Mouse (Mus musculus): ENCODE measurements at regions not wholly inside any gene's neighbourhood (a gene's known extent, or its start where the extent isn't known, plus 50 kb on each side); places are given as distances from the start of the nearest gene placed in this dataset.
"Not testable (repeated sequence)": the region's sequence is repeated elsewhere in the genome, so short reads cannot be mapped to it uniquely, and the experiment has no call there.

- DNase-seq (ENCODE audit: low read depth, low spot score), result no peak
Measured at GRCm38 (mm10) chr3:21860915-21861635, 215.4 kb upstream of the Tbl1xr1 start.

DNA sequence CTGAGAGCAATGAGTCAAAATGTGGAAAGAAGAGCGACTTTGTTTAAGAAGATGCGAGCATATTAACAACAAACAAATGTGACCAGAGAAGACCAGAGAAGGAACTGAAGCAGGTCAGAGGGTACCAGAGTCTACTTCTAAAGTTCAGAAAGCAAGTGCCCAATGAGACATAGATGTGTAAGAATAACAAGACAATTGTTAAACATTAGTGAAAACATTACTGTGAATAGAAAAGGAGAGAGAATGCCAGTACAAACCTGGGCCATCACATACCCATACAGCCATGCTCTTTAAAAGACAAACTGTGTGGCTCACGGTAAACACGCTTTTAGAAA is 214.8 kb upstream of the Tbl1xr1 start:
- no peak for DNase-seq (ENCODE audit: low read depth, low spot score)

- DNase-seq (ENCODE audit: low read depth, low spot score), result no peak
Measured at GRCm38 (mm10) chr3:21864391-21864790, 212.1 kb upstream of the Tbl1xr1 start.

- DNase-seq (ENCODE audit: low read depth, low spot score), result no peak
Measured at GRCm38 (mm10) chr3:21865856-21866255, 210.6 kb upstream of the Tbl1xr1 start.

- DNase-seq (ENCODE audit: low read depth, low spot score), result no peak
Measured at GRCm38 (mm10) chr3:21878396-21878795, 198.1 kb upstream of the Tbl1xr1 start.

- no peak for DNase-seq (ENCODE audit: low read depth, low spot score)
Measured at GRCm38 (mm10) chr3:21884216-21884615, 192.2 kb upstream of the Tbl1xr1 start.

DNA sequence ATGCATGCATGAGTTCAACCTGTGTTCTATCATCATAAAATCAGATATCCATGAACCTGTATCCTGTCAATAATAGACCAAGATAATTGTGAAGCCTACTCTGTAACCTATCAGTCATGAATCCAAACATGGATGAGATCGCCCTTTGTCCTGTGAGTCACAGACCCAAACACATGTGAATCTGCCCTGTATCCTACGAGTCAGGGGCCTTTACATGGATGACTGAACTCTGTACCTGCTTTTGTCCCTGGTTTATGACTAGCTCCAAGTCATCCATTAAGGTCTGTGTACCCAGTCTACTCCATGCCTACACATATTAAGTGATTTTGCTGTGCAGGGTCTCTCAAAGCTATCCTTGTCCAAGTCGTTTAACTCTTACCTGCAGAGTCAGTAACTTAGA is 187.7 kb upstream of the Tbl1xr1 start:
- DNase-seq (ENCODE audit: low read depth, low spot score), result no peak

GRCm38 (mm10) chr3:21891819-21892480 is 184.5 kb upstream of the Tbl1xr1 start:
- no peak for DNase-seq (ENCODE audit: low read depth, low spot score)

DNA sequence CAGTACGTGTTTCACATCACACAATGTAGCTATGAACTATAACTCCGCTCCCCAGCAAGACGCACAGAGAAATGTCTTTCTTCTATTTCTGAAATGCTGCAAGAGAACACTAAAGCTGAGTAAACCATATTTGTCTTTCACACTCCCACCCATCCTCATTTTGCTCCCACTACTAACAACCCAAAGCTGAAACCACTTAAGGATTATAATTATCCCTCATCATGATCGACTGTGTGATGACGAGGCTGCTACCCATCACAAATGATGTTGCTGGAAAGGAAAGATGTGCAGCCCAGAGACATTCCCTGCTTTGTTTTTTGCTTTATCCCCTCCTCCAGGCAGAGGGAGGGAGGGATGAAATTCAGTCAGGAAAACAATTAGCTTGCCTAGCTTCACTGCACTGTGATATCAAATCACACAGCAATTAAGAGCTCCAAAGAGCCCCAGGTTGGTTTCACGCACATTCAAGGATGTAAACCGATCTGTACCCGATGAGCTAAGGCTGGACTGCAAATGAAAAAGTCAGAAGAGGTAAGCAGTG is 183.5 kb upstream of the Tbl1xr1 start:
- no peak for DNase-seq (ENCODE audit: low read depth, low spot score)

DNA sequence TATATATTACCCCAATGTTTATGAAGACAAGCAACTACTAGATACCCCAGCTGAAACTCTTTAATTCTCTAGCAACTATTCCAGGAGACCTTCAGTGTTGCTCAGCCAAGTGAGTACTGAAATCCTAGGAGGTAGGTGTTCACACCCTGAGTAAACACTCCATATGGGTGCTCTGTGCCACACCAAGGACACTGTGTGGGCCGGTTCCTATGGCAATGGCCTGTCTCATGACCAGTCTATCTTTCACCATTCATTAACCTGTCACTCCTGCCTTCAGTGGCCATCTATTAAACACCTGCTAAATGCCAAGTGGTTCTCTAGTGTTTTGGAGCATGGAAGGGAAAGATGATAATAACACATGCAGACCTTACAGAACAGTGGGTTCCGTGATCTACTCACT is 180.9 kb upstream of the Tbl1xr1 start:
- no peak for DNase-seq (ENCODE audit: low read depth, low spot score)

DNA sequence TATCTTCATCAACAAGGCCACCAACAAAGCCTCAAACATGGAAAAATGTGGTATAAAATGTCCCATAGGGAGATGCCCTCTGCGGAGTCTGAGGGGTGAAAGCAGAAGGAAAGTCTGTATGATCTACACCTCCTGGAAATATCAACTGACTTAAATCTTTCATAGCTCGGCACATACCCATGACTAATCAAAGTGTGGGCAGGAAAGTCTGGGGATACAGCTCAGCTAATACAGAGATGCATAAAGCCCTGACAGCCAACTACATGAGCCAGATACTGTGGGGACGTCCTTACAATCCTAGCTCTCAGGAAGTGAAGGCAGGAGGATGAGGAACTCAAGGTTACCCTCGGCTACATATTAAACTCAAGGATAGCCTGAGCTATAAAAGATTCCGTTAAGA is 178.2 kb upstream of the Tbl1xr1 start:
- no peak for DNase-seq (ENCODE audit: low read depth, low spot score)

DNA sequence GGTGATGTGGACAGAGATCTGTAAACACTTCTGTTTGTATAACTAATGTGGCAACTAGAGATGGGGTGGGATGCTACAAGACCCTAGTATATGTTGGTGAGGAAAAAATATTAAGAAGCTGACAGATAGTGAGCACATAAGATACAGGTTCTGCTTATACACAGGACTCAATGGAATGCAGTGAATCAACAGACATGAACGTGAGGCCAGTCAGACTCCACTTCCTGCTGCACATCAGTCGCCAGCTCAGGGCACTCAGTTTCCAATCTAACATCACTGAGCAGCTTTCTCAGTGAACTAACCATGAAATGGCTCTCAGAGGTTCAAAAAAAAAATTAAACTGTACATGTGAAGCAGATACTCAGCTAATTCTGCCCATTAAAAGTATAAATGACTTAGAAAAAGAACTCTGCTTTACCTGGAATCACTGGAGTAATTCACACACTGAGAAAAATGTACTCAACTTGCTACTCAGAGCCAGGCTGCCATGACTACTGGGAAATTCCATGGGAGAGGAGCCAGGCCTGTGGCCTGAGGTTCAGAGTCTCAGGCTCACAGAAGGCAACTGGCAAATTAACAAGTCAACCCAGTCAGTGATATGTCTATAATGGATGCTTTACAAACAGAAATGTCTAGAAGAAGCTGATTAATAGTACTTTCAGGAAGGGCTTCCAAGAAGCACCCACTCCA is 170.9 kb upstream of the Tbl1xr1 start:
- DNase-seq (ENCODE audit: low read depth, low spot score), result no peak

DNA sequence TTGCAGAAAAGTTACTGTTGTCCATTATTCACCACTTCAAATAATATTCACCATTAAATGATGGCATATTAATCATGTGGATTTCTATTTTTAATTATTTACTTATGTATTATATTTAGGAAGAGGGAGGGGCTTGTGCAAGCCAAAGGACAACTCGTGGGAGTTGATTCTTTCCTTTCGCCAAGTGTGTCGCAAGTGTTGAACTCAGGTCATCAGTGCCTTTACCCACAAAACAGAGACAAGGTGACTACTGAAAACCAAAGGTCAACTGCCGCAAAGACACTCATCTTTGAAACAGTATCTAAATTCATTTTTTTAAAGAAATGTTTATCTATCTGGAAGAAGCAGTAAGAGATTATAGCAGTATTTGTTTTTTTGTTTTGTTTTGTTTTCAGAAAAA is 167.6 kb upstream of the Tbl1xr1 start:
- no peak for DNase-seq (ENCODE audit: low read depth, low spot score)

DNA sequence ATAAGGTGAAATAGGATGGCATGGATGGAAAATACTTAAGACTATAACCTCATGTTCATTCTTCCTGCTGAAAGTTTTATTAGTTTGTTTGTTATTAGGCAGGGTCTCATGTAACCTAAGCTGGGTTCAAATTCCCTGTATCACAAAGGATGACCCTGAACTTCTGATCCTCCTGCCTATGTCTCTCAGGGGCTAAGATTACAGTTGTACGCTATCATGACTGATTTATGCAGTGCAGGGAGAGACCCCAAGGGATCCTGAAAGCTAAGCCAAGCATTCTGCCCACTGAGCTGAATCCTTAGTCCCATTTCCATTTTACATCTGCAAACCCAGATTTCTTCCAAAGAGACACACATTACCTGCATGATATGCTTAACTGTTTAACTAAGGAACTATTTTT is 166.4 kb upstream of the Tbl1xr1 start:
- DNase-seq (ENCODE audit: low read depth, low spot score), result no peak

GRCm38 (mm10) chr3:21911071-21911470 is 165.4 kb upstream of the Tbl1xr1 start:
- no peak for DNase-seq (ENCODE audit: low read depth, low spot score)

GRCm38 (mm10) chr3:21917228-21917910 is 159.1 kb upstream of the Tbl1xr1 start:
- DNase-seq (ENCODE audit: low read depth, low spot score), result peak; percentile 53

DNA sequence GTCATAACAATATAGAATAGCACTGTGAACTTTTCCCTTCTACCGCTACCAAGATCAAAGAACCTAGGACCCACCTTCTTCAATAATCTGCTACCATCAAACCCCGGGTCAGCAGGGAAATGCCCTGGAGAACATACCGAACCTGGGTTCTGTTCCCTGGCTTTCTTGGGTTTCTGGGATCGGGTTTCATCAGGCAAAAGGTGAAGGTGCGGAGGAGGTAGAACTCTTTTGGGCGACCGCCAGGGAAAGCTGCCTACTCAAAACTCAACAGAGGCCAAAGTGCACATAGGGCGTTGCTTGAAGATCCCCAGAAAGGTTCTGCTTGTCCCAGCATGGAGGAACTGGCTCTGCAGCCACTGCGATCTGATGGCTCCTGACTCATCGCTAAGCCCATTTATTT is 158.0 kb upstream of the Tbl1xr1 start:
- no peak for DNase-seq (ENCODE audit: low read depth, low spot score)

DNA sequence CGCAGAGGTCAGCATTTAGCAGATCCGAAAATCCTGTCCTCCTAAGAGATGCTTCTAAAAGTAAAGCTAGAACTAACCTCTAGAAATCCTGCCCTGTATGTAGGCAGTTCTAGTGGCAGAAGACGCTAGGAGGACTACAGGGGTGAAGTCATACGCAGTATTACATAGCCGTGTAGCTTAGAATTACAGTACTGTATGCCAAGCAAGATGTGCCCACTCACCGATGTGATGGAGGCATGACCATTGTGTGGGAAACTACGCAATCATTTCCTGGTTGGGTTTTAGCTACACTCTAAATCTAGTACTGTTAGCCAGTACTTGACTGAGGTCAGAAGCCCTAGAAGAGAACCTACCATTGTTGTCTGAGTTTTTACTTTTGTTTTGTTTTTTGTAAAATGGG is 156.5 kb upstream of the Tbl1xr1 start:
- no peak for DNase-seq (ENCODE audit: low read depth, low spot score)

- DNase-seq (ENCODE audit: low read depth, low spot score), result no peak
Measured at GRCm38 (mm10) chr3:21931951-21932350, 144.5 kb upstream of the Tbl1xr1 start.

DNA sequence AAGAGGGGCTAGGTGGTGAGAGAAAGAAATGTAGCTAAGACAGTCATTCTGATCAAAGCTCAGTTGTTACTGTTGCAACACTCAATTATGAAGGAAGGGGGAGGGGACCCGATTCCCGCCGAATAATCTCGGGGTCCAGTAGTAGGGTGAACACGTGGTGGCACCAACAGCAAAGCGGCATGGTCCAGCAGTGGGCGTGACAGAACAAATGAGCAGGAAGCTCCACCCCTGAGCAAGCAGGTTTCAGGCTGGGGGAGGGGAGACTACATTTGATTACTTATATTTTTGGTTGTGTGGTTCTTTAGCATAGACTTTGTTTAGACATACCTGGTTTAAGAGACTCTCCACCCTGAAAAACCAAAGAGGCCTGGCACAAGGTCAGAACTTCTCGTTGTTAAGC is 143.8 kb upstream of the Tbl1xr1 start:
- not testable (repeated sequence) for DNase-seq (ENCODE audit: low read depth, low spot score)

- DNase-seq (ENCODE audit: low read depth, low spot score), result peak; percentile 50
Measured at GRCm38 (mm10) chr3:21934731-21935271, 141.7 kb upstream of the Tbl1xr1 start.
